Mouse (Mus musculus): Measurements from ENCODE around the gene Olfr777.
"Not testable (repeated sequence)": the region's sequence is repeated elsewhere in the genome, so short reads cannot be mapped to it uniquely, and the experiment has no call there.

Gene Olfr777

GRCm38 (mm10) chr10:129271081-129271535 lies at the start of gene Olfr777:
Gene Olfr777 (minus strand): TSS chr10:129271485.
- no peak for DNase-seq (ENCODE audit: low read depth, low spot score)
- no peaks in the 10 kb centered on the region for H3K36me3 ChIP-seq (ENCODE audit: control insufficient read depth, insufficient read depth, low read length, poor library complexity, severe bottlenecking)
- H3K27me3 ChIP-seq (ENCODE audit: control insufficient read depth, insufficient read depth, low read length, poor library complexity, severe bottlenecking): no peaks in the 10 kb centered on the region

GRCm38 (mm10) chr10:129317817-129318216 lies 46.5 kb upstream of the Olfr777 start, which contains the start of gene Olfr780:
Gene Olfr780 (plus strand): TSS chr10:129318117.
- H3K36me3 ChIP-seq (ENCODE audit: control insufficient read depth, insufficient read depth, low read length, poor library complexity, severe bottlenecking): no peaks in the 10 kb centered on the region
- no peak for DNase-seq (ENCODE audit: low read depth, low spot score)
- H3K27me3 ChIP-seq (ENCODE audit: control insufficient read depth, insufficient read depth, low read length, poor library complexity, severe bottlenecking): no peaks in the 10 kb centered on the region

GRCm38 (mm10) chr10:129313521-129313920 lies 42.2 kb upstream of the Olfr777 start:
- not testable (repeated sequence) for DNase-seq (ENCODE audit: low read depth, low spot score); H3K36me3 ChIP-seq (ENCODE audit: control insufficient read depth, insufficient read depth, low read length, poor library complexity, severe bottlenecking); H3K27me3 ChIP-seq (ENCODE audit: control insufficient read depth, insufficient read depth, low read length, poor library complexity, severe bottlenecking)

GRCm38 (mm10) chr10:129312973-129313372 lies 41.7 kb upstream of the Olfr777 start:
- not testable (repeated sequence) for H3K27me3 ChIP-seq (ENCODE audit: control insufficient read depth, insufficient read depth, low read length, poor library complexity, severe bottlenecking); H3K36me3 ChIP-seq (ENCODE audit: control insufficient read depth, insufficient read depth, low read length, poor library complexity, severe bottlenecking); DNase-seq (ENCODE audit: low read depth, low spot score)

- Histone ChIP-seq H3K36me3 (ENCODE audit: control insufficient read depth, insufficient read depth, low read length, poor library complexity, severe bottlenecking) (no peaks in the 10 kb centered on the region), H3K27me3 (ENCODE audit: control insufficient read depth, insufficient read depth, low read length, poor library complexity, severe bottlenecking) (no peaks in the 10 kb centered on the region)
- no peak for DNase-seq (ENCODE audit: low read depth, low spot score)
These were observed 12.5 kb downstream of the Olfr777 start, which contains the start of gene Olfr776 for GRCm38 (mm10) chr10:129258827-129259226. Gene Olfr776 (plus strand): TSS chr10:129259127.

- no peak for DNase-seq (ENCODE audit: low read depth, low spot score)
- Histone ChIP-seq H3K36me3 (ENCODE audit: control insufficient read depth, insufficient read depth, low read length, poor library complexity, severe bottlenecking) (no peaks in the 10 kb centered on the region), H3K27me3 (ENCODE audit: control insufficient read depth, insufficient read depth, low read length, poor library complexity, severe bottlenecking) (no peaks in the 10 kb centered on the region)
These were observed 23.2 kb downstream of the Olfr777 start, which contains the start of gene Olfr775 for GRCm38 (mm10) chr10:129248112-129248511. Gene Olfr775 (plus strand): TSS chr10:129248412.

- DNase-seq (ENCODE audit: low read depth, low spot score): no peak
- Histone ChIP-seq H3K27me3 (ENCODE audit: control insufficient read depth, insufficient read depth, low read length, poor library complexity, severe bottlenecking) (no peaks in the 10 kb centered on the region), H3K36me3 (ENCODE audit: control insufficient read depth, insufficient read depth, low read length, poor library complexity, severe bottlenecking) (no peaks in the 10 kb centered on the region)
These were observed 35.4 kb downstream of the Olfr777 start, which contains the start of gene Olfr774 for GRCm38 (mm10) chr10:129235904-129236303. Gene Olfr774 (plus strand): TSS chr10:129236204.

- DNase-seq (ENCODE audit: low read depth, low spot score): no peak
- Histone ChIP-seq H3K27me3 (ENCODE audit: control insufficient read depth, insufficient read depth, low read length, poor library complexity, severe bottlenecking) (no peaks in the 10 kb centered on the region), H3K36me3 (ENCODE audit: control insufficient read depth, insufficient read depth, low read length, poor library complexity, severe bottlenecking) (no peaks in the 10 kb centered on the region)
These were observed 40.5 kb downstream of the Olfr777 start for GRCm38 (mm10) chr10:129230737-129231136.

Measured in splenic B cell, adult 2 months (primary cell).